Mouse (Mus musculus) midbrain, embryonic 10.5 days (tissue): ENCODE data around the gene Fgf13. TPM values are rescaled to one million over a fixed set of nuclear protein-coding genes. Genes with fewer than 3 reads are reported as not detected.

Experiments used
- DNase-seq: peaks from one replicate; pipeline ENCODE4 v3.0.0-alpha.2; 2017; ENCODE audit warnings: low spot score
- H3K27ac ChIP-seq: fragments of 300-500 bp; sonication (generic); replicated peaks from 2 replicates; pipeline ENCODE4 v1.5.1; 2016; ENCODE audit warnings: mild to moderate bottlenecking
- H3K27me3 ChIP-seq: fragments of 300-500 bp; sonication (generic); 2 replicates; pipeline ENCODE4 v1.6.1; 2016; ENCODE audit warnings: low read depth, mild to moderate bottlenecking; ENCODE audit not compliant: poor library complexity, severe bottlenecking
- H3K36me3 ChIP-seq: fragments of 300-500 bp; sonication (generic); 2 replicates; pipeline ENCODE4 v1.6.1; 2016; ENCODE audit warnings: mild to moderate bottlenecking, moderate library complexity
- H3K4me1 ChIP-seq: fragments of 300-500 bp; sonication (generic); 2 replicates; pipeline ENCODE4 v1.6.1; 2016
- H3K4me3 ChIP-seq: fragments of 300-500 bp; sonication (generic); 2 replicates; pipeline ENCODE4 v1.5.1; 2016; ENCODE audit warnings: mild to moderate bottlenecking, moderate library complexity
- H3K9me3 ChIP-seq: fragments of 300-500 bp; sonication (generic); replicated peaks from 2 replicates; pipeline ENCODE4 v1.6.1; 2016; ENCODE audit warnings: mild to moderate bottlenecking
- WGBS: fragments of 180-500 bp; shearing (Covaris S2); methylation state at CpG from one replicate; pipeline ENCODE4 v1.1.7; 2016; 5-methylcytosine and 5-hydroxymethylcytosine counted together
- polyA plus RNA-seq: library from polyadenylated mRNA; unstranded; fragments of >200 nt; fragmentation: Nextera tagmentation; extraction: Ambion mirVana; gene quantifications from 2 replicates; pipeline ENCODE4 v1.2.1, GENCODE M21; 2016

The Fgf13 gene
- polyA plus RNA-seq, 1 experiment from 2014 or later: 22.8 TPM

DNA sequence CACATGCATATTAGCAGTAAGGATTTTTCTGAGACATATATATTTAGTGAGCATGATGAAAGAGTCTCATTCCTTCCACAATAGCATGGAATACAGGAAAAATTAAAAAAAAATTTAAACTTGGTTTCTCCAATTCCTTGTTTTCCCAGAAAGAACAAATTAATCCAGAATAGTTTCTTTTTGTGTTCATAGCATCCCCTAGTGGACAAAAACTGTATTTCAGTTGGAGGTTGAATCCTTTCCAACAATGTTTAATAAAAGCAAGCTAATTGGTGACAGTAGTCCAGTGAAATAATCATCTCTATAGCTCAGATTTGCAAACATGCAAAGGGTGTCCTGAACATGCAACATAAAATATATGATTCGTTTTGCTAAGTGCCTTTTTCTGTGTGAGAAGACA is 395.7 kb downstream of the Fgf13 start:
- WGBS: 3% methylated on average over 1 of the region's 1 CpGs
- no peaks in the 10 kb centered on the region for H3K27me3 ChIP-seq
- H3K27ac ChIP-seq: no peak overlapping the region
- H3K9me3 ChIP-seq: no peaks in the 10 kb centered on the region
- no peak for DNase-seq
- no peaks in the 10 kb centered on the region for H3K36me3 ChIP-seq
- no peak overlapping the region for H3K4me3 ChIP-seq
- no peaks in the 10 kb centered on the region for H3K4me1 ChIP-seq

DNA sequence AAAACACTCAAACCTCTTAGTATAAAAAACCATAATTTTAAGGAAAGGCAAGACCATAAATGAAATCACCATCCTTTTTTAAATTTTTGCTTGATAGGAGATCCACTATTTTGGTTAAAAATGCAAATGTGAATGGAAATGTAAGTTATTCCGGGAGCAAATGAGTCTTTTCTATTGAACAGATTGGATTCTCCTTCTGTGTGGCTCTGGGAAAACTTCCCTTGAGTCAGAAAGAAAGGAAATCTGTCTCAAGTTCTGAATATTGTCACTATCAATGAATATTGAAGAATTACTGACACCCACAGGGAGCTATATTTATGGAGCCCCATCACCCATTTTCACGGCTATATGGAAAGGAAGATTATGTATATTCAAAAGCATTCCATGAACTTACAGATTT is 401.1 kb downstream of the Fgf13 start:
- Histone ChIP-seq H3K27ac (no peak overlapping the region), H3K9me3 (no peaks in the 10 kb centered on the region), H3K4me1 (no peaks in the 10 kb centered on the region), H3K36me3 (no peaks in the 10 kb centered on the region), H3K4me3 (no peak overlapping the region), H3K27me3 (no peaks in the 10 kb centered on the region)
- DNase-seq: no peak
- WGBS: 87% methylated on average over 2 of the region's 2 CpGs

GRCm38 (mm10) chrX:59141947-59142346 is 425.9 kb downstream of the Fgf13 start:
- Histone ChIP-seq H3K4me3 (no peak overlapping the region), H3K9me3 (no peaks in the 10 kb centered on the region), H3K36me3 (no peaks in the 10 kb centered on the region), H3K27me3 (no peaks in the 10 kb centered on the region), H3K4me1 (no peaks in the 10 kb centered on the region), H3K27ac (no peak overlapping the region)
- no peak for DNase-seq
- WGBS: 74% methylated on average over 2 of the region's 2 CpGs

DNA sequence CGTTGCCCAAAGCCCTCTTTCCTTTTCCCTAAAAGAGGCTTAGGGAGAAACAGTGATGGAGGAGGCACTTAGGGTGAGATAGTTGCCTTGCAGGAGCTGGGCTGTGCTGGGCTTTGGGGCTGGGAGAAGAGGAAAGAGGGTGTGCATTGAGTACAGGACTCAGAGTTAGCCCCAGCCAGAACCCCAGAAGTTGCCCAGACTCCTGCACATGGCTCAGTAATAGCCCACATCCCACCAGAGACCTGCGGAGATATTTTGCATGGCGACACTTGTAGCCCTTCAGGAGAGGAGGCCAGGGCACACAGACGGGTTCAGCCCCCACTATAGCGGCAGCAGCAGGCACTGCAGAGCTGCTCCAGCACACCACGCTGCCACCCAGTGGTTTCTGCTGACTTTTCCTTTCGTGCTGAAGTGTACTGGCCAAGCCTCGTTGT is 432.9 kb downstream of the Fgf13 start:
- DNase-seq: peak; percentile 66
- H3K4me1 ChIP-seq: peaks cover 6% of the 10 kb centered on the region; the same call in 1 of the 2 replicates
- peaks cover 15% of the 10 kb centered on the region; the same call in 1 of the 2 replicates for H3K27me3 ChIP-seq
- no peaks in the 10 kb centered on the region for H3K36me3 ChIP-seq
- no peaks in the 10 kb centered on the region for H3K9me3 ChIP-seq
- WGBS: 21% methylated on average over 8 of the region's 8 CpGs
- peak overlapping the region; percentile 65 for H3K4me3 ChIP-seq
- H3K27ac ChIP-seq: peak overlapping the region; percentile 86

- peaks cover 15% of the 10 kb centered on the region; the same call in 1 of the 2 replicates for H3K27me3 ChIP-seq
- no peaks in the 10 kb centered on the region for H3K36me3 ChIP-seq
- 20% methylated on average over 70 of the region's 75 CpGs for WGBS
- peak overlapping the region; percentile 65 for H3K4me3 ChIP-seq
- H3K9me3 ChIP-seq: no peaks in the 10 kb centered on the region
- H3K4me1 ChIP-seq: peaks cover 6% of the 10 kb centered on the region; the same call in 1 of the 2 replicates
- peak; percentile 61 for DNase-seq
- peak overlapping the region; percentile 86 for H3K27ac ChIP-seq
Measured at GRCm38 (mm10) chrX:59134166-59134861, 433.6 kb downstream of the Fgf13 start.

- Histone ChIP-seq H3K9me3 (no peaks in the 10 kb centered on the region), H3K4me1 (peaks cover 6% of the 10 kb centered on the region; the same call in 1 of the 2 replicates), H3K27me3 (peaks cover 15% of the 10 kb centered on the region; the same call in 1 of the 2 replicates), H3K36me3 (no peaks in the 10 kb centered on the region), H3K27ac (peak overlapping the region; percentile 86), H3K4me3 (peak overlapping the region; percentile 65)
- 22% methylated on average over 24 of the region's 24 CpGs for WGBS
- DNase-seq: no peak
Measured at GRCm38 (mm10) chrX:59133834-59134165, 434.1 kb downstream of the Fgf13 start.

- 17% methylated on average over 10 of the region's 10 CpGs for WGBS
- peaks cover 6% of the 10 kb centered on the region; the same call in 1 of the 2 replicates for H3K4me1 ChIP-seq
- peaks cover 15% of the 10 kb centered on the region; the same call in 1 of the 2 replicates for H3K27me3 ChIP-seq
- no peak for DNase-seq
- no peaks in the 10 kb centered on the region for H3K9me3 ChIP-seq
- H3K27ac ChIP-seq: peak overlapping the region; percentile 86; the same call in 1 of the 2 replicates
- peak overlapping the region; percentile 65 for H3K4me3 ChIP-seq
- H3K36me3 ChIP-seq: no peaks in the 10 kb centered on the region
Measured at GRCm38 (mm10) chrX:59133416-59133815, 434.5 kb downstream of the Fgf13 start.

GRCm38 (mm10) chrX:59126637-59127036 is 441.2 kb downstream of the Fgf13 start:
- H3K9me3 ChIP-seq: no peaks in the 10 kb centered on the region
- H3K36me3 ChIP-seq: no peaks in the 10 kb centered on the region
- no peak overlapping the region for H3K4me3 ChIP-seq
- no peak for DNase-seq
- no peaks in the 10 kb centered on the region for H3K4me1 ChIP-seq
- no peaks in the 10 kb centered on the region for H3K27me3 ChIP-seq
- H3K27ac ChIP-seq: no peak overlapping the region
- WGBS: 82% methylated on average over 4 of the region's 4 CpGs

DNA sequence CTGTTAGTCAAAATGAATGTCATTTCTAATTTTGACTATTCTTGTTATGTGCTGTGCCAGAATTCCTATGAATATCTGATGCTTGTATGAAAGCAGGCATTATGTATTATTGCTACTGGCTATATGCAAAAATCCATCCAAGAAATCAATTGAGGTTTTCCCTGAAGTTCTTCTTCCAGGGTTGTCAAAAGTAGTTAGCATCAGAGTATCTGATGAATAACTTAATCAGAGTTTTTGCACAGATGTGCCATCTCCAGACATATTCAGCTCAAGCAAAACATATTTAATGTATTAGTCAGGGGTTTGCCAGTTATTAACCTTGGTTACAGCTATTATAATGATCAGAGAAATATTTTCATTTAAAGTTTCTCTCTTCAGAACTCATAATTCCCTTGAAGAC is 454.7 kb downstream of the Fgf13 start:
- Histone ChIP-seq H3K9me3 (no peaks in the 10 kb centered on the region), H3K27me3 (no peaks in the 10 kb centered on the region), H3K36me3 (no peaks in the 10 kb centered on the region), H3K4me1 (no peaks in the 10 kb centered on the region), H3K4me3 (no peak overlapping the region), H3K27ac (no peak overlapping the region)
- DNase-seq: no peak

GRCm38 (mm10) chrX:59085928-59086327 is 481.9 kb downstream of the Fgf13 start:
- no peak for DNase-seq
- Histone ChIP-seq H3K27ac (no peak overlapping the region), H3K27me3 (no peaks in the 10 kb centered on the region), H3K9me3 (no peaks in the 10 kb centered on the region), H3K4me1 (no peaks in the 10 kb centered on the region), H3K36me3 (no peaks in the 10 kb centered on the region), H3K4me3 (no peak overlapping the region)
- 96% methylated on average over 3 of the region's 3 CpGs for WGBS

DNA sequence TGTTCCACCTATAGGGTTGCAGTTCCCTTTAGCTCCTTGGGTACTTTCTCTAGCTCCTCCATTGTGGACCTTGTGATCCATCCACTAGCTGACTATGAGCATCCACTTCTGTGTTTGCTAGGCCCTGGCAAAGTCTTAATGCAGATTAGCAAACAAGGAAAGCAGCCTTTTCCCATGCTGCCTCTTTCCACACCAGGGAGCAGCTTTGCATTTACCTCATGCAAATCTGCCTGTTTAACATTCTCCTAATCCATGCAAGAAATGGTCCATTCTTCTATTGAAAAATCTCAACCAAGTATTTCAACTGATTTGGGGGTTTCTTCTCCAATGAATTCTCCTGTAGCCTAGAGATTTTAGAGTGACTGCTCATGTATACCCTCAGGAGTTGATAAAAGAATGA is 487.4 kb downstream of the Fgf13 start:
- H3K9me3 ChIP-seq: no peaks in the 10 kb centered on the region
- H3K4me3 ChIP-seq: no peak overlapping the region
- DNase-seq: peak; percentile 11
- no peaks in the 10 kb centered on the region for H3K27me3 ChIP-seq
- no peaks in the 10 kb centered on the region for H3K4me1 ChIP-seq
- no peaks in the 10 kb centered on the region for H3K36me3 ChIP-seq
- no peak overlapping the region for H3K27ac ChIP-seq

- no peak for DNase-seq
- Histone ChIP-seq H3K4me1 (no peaks in the 10 kb centered on the region), H3K27me3 (no peaks in the 10 kb centered on the region), H3K9me3 (no peaks in the 10 kb centered on the region), H3K27ac (no peak overlapping the region), H3K36me3 (no peaks in the 10 kb centered on the region), H3K4me3 (no peak overlapping the region)
- whole genome bisulfite sequencing: 89% methylated on average over 3 of the region's 3 CpGs
Measured at GRCm38 (mm10) chrX:59072083-59072482, 495.8 kb downstream of the Fgf13 start.

GRCm38 (mm10) chrX:59063157-59063556 is 504.7 kb downstream of the Fgf13 start:
- 0 out of 2 replicates have a peak, but pooled peaks cover 2% of the 10 kb centered on the region for H3K36me3 ChIP-seq
- no peaks in the 10 kb centered on the region for H3K27me3 ChIP-seq
- no peaks in the 10 kb centered on the region for H3K4me1 ChIP-seq
- no peak overlapping the region for H3K4me3 ChIP-seq
- DNase-seq: no peak
- no peak overlapping the region for H3K27ac ChIP-seq
- no peaks in the 10 kb centered on the region for H3K9me3 ChIP-seq
- WGBS: 85% methylated on average over 4 of the region's 4 CpGs
